Mouse (Mus musculus) stomach, postnatal 0 days (tissue): ENCODE measurements around the gene Rpl36a.

Experiments used
- CTCF ChIP-seq: IDR thresholded peaks from 2 replicates; pipeline ENCODE4 v1.5.1; 2016; ENCODE audit warnings: antibody characterized with exemption, low read depth, mild to moderate bottlenecking, moderate library complexity
- EP300 ChIP-seq: optimal IDR thresholded peaks from 2 replicates; pipeline ENCODE3; 2016; ENCODE audit warnings: antibody characterized with exemption

DNA sequence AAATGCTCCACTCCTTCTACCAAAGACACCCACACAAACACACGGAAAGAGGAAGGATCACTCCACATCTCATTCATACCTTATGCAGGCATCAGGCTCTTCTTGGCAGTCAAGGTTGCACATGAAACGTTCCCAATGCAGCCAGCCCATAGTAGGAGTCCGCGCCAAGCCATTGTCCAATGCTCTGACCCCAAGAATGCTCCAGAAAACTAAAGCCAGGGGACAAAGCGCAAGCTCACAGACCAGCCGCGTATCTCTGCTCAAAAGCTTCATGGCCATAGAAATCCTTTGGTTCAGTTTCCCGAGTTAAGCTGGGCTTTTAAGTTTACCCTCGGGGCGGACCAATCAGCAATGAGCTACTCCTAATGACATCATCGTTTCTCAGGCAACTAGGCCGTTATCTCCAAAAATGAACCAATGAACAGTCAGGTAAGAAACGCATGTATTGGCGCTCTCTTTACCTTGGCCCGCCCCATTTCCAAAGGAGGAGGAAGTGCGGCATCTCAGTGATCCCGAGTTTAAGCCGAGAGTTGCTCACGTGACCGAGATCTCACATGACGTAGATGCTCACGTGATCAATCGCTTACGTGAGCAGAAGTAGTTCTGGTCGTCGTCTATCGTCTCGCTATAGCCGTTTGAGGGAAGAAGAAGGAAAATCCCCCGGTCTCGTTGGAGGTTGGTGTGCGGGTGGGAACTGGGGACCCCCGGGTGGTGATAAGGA lies 15.4 kb downstream of the Rpl36a start, which contains the start of the genes Gla and Hnrnph2:
- no peak for TF ChIP-seq CTCF
- no peak for TF ChIP-seq EP300
